Mouse (Mus musculus) small intestine, adult 2 months (tissue): ENCODE results near the gene Rgs8. TPM values are rescaled to one million over a fixed set of nuclear protein-coding genes. Genes with fewer than 3 reads are reported as not detected.

Experiments used
- H3K27ac ChIP-seq: fragments of 200-500 bp; 2 replicates; pipeline ENCODE4 v1.5.1; 2012; ENCODE audit warnings: low read depth, low read length, control low read depth, inconsistent platforms; ENCODE audit not compliant: insufficient read depth
- H3K27me3 ChIP-seq: fragments of 200-500 bp; 2 replicates; pipeline ENCODE4 v1.6.1; 2012; ENCODE audit warnings: mild to moderate bottlenecking, moderate library complexity, low read length, inconsistent platforms; ENCODE audit not compliant: control insufficient read depth, insufficient read depth
- H3K36me3 ChIP-seq: fragments of 200-500 bp; 2 replicates; pipeline ENCODE4 v1.6.1; 2012; ENCODE audit warnings: mild to moderate bottlenecking, low read length, control low read depth, inconsistent platforms; ENCODE audit not compliant: control insufficient read depth, insufficient read depth
- H3K4me1 ChIP-seq: fragments of 200-500 bp; 2 replicates; pipeline ENCODE4 v1.6.1; 2012; ENCODE audit warnings: low read length, inconsistent platforms, mixed read lengths; ENCODE audit not compliant: control insufficient read depth, insufficient read depth, insufficient read length
- H3K4me3 ChIP-seq: fragments of 200-500 bp; 2 replicates; pipeline ENCODE4 v1.5.1; 2012; ENCODE audit warnings: low read depth, mild to moderate bottlenecking, control low read depth, inconsistent platforms, low read length, moderate library complexity
- CTCF ChIP-seq: fragments of 200-500 bp; IDR thresholded peaks from 2 replicates; pipeline ENCODE4 v1.5.1; 2012; ENCODE audit warnings: low read depth, mild to moderate bottlenecking, control low read depth, inconsistent platforms, low read length, moderate library complexity, mixed read lengths; ENCODE audit not compliant: insufficient replicate concordance, insufficient read length; ENCODE audit errors: extremely low read depth
- POLR2A ChIP-seq: fragments of 200-500 bp; IDR thresholded peaks from 2 replicates; pipeline ENCODE4 v1.6.1; 2012; ENCODE audit warnings: low read depth, mild to moderate bottlenecking, control low read depth, inconsistent platforms, low read length, moderate library complexity
- WGBS: fragments of 180-500 bp; shearing (Covaris S2); methylation state at CpG from one replicate; pipeline ENCODE4 v1.1.7; 2018; 5-methylcytosine and 5-hydroxymethylcytosine counted together
- polyA plus RNA-seq: library from polyadenylated mRNA; depleted of rRNA; stranded (reverse); fragments of >200 nt; gene quantifications from 2 replicates; pipeline ENCODE4 v1.2.3, GENCODE M21; 2012

The Rgs8 gene
- polyA plus RNA-seq, 1 experiment = 0.08 TPM

GRCm38 (mm10) chr1:153683190-153683589 is 30.4 kb downstream of the Rgs8 start:
- H3K36me3 ChIP-seq = no peaks in the 10 kb centered on the region
- no peak for TF ChIP-seq POLR2A
- TF ChIP-seq CTCF = no peak
- no peak overlapping the region for H3K27ac ChIP-seq
- no peaks in the 10 kb centered on the region; the same call in 1 of the 2 replicates for H3K27me3 ChIP-seq
- peaks cover 4% of the 10 kb centered on the region; the same call in 1 of the 2 replicates for H3K4me1 ChIP-seq
- no peak overlapping the region for H3K4me3 ChIP-seq
- WGBS = 68% methylated on average over 11 of the region's 11 CpGs

- no peaks in the 10 kb centered on the region for H3K4me1 ChIP-seq
- H3K27ac ChIP-seq = no peak overlapping the region
- no peak for TF ChIP-seq CTCF
- TF ChIP-seq POLR2A = no peak
- no peaks in the 10 kb centered on the region; the same call in 1 of the 2 replicates for H3K27me3 ChIP-seq
- 66% methylated on average over 3 of the region's 3 CpGs for WGBS
- H3K36me3 ChIP-seq = no peaks in the 10 kb centered on the region
- no peak overlapping the region for H3K4me3 ChIP-seq
Observed at GRCm38 (mm10) chr1:153685630-153686029, 32.8 kb downstream of the Rgs8 start.

- no peaks in the 10 kb centered on the region for H3K36me3 ChIP-seq
- H3K27ac ChIP-seq = no peak overlapping the region
- H3K27me3 ChIP-seq = no peaks in the 10 kb centered on the region; the same call in 1 of the 2 replicates
- H3K4me3 ChIP-seq = no peak overlapping the region
- no peaks in the 10 kb centered on the region for H3K4me1 ChIP-seq
- 63% methylated on average over 6 of the region's 6 CpGs for WGBS
- TF ChIP-seq POLR2A (no peak), CTCF (no peak)
Observed at GRCm38 (mm10) chr1:153692526-153692925, 39.7 kb downstream of the Rgs8 start.

GRCm38 (mm10) chr1:153694372-153695120 is 41.7 kb downstream of the Rgs8 start:
- Histone ChIP-seq H3K4me3 (no peak overlapping the region), H3K4me1 (no peaks in the 10 kb centered on the region), H3K36me3 (no peaks in the 10 kb centered on the region), H3K27me3 (no peaks in the 10 kb centered on the region), H3K27ac (no peak overlapping the region)
- no peak for TF ChIP-seq POLR2A
- TF ChIP-seq CTCF = no peak
- WGBS = 84% methylated on average over 6 of the region's 6 CpGs

- Histone ChIP-seq H3K36me3 (no peaks in the 10 kb centered on the region), H3K27ac (no peak overlapping the region), H3K27me3 (no peaks in the 10 kb centered on the region), H3K4me1 (no peaks in the 10 kb centered on the region), H3K4me3 (no peak overlapping the region)
- TF ChIP-seq CTCF (no peak), POLR2A (no peak)
- 85% methylated on average over 10 of the region's 10 CpGs for WGBS
Observed at GRCm38 (mm10) chr1:153695398-153695797, 42.6 kb downstream of the Rgs8 start.

GRCm38 (mm10) chr1:153696093-153696492 is 43.3 kb downstream of the Rgs8 start:
- TF ChIP-seq CTCF (no peak), POLR2A (no peak)
- Histone ChIP-seq H3K27ac (no peak overlapping the region), H3K36me3 (no peaks in the 10 kb centered on the region), H3K4me1 (no peaks in the 10 kb centered on the region), H3K4me3 (no peak overlapping the region), H3K27me3 (no peaks in the 10 kb centered on the region)
- 88% methylated on average over 11 of the region's 11 CpGs for WGBS

GRCm38 (mm10) chr1:153696541-153696940 is 43.7 kb downstream of the Rgs8 start:
- Histone ChIP-seq H3K27ac (no peak overlapping the region), H3K4me1 (no peaks in the 10 kb centered on the region), H3K27me3 (no peaks in the 10 kb centered on the region), H3K4me3 (no peak overlapping the region), H3K36me3 (no peaks in the 10 kb centered on the region)
- TF ChIP-seq POLR2A = no peak
- TF ChIP-seq CTCF = no peak
- 83% methylated on average over 4 of the region's 4 CpGs for WGBS
